Mouse (Mus musculus): ENCODE data around the gene Usp42. TPM values are rescaled to one million over a fixed set of nuclear protein-coding genes. Genes with fewer than 3 reads are reported as not detected.

Gene Usp42
- total RNA-seq, 2 experiments from 2014 or later = 5.3 to 6.1 TPM

- no peak for DNase-seq
- no peak overlapping the region for H3K4me3 ChIP-seq
- H3K27ac ChIP-seq = no peak overlapping the region
- intact Hi-C loops (cut with DNase I) = no loop called here
- no peak for TF ChIP-seq CTCF (IDR thresholded peaks at IDR 0.05)
Measured at GRCm38 (mm10) chr5:143683696-143684095, 48.4 kb downstream of the Usp42 start.

GRCm38 (mm10) chr5:143679654-143680053 lies 52.4 kb downstream of the Usp42 start:
- TF ChIP-seq CTCF (IDR thresholded peaks at IDR 0.05) = no peak
- H3K4me3 ChIP-seq = no peak overlapping the region
- intact Hi-C loops (cut with DNase I) = no loop called here
- DNase-seq = no peak
- peak overlapping the region; percentile 25; the same call in 1 of the 2 replicates for H3K27ac ChIP-seq

GRCm38 (mm10) chr5:143678634-143679271 lies 53.3 kb downstream of the Usp42 start:
- Histone ChIP-seq H3K27ac (peak overlapping the region; percentile 72), H3K4me3 (no peak overlapping the region)
- intact Hi-C loops (cut with DNase I) = no loop called here
- DNase-seq = no peak
- TF ChIP-seq CTCF (IDR thresholded peaks at IDR 0.05) = peak; percentile 12; the same call in 1 of the 2 replicates

- Histone ChIP-seq H3K4me3 (no peak overlapping the region), H3K27ac (no peak overlapping the region)
- no peak for TF ChIP-seq CTCF (IDR thresholded peaks at IDR 0.05)
- DNase-seq = no peak
- intact Hi-C loops (cut with DNase I) = no loop called here
Measured at GRCm38 (mm10) chr5:143677363-143677762, 54.7 kb downstream of the Usp42 start.

GRCm38 (mm10) chr5:143676218-143676985 lies 55.7 kb downstream of the Usp42 start:
- no peak for TF ChIP-seq CTCF (IDR thresholded peaks at IDR 0.05)
- intact Hi-C loops (cut with DNase I) = no loop called here
- no peak for DNase-seq
- no peak overlapping the region for H3K4me3 ChIP-seq
- H3K27ac ChIP-seq = peak overlapping the region; percentile 53

GRCm38 (mm10) chr5:143674576-143674975 lies 57.5 kb downstream of the Usp42 start:
- no peak for TF ChIP-seq CTCF (IDR thresholded peaks at IDR 0.05)
- DNase-seq = no peak
- Histone ChIP-seq H3K27ac (no peak overlapping the region), H3K4me3 (no peak overlapping the region)
- intact Hi-C loops (cut with DNase I) = no loop called here

- intact Hi-C loops (cut with DNase I) = no loop called here
- no peak for TF ChIP-seq CTCF (IDR thresholded peaks at IDR 0.05)
- DNase-seq = no peak
- Histone ChIP-seq H3K27ac (peak overlapping the region; percentile 53), H3K4me3 (no peak overlapping the region)
Measured at GRCm38 (mm10) chr5:143670740-143671415, 61.2 kb downstream of the Usp42 start.

GRCm38 (mm10) chr5:143669839-143670238 lies 62.2 kb downstream of the Usp42 start:
- Histone ChIP-seq H3K27ac (peak overlapping the region; percentile 68), H3K4me3 (no peak overlapping the region)
- DNase-seq = no peak
- TF ChIP-seq CTCF (IDR thresholded peaks at IDR 0.05) = no peak
- intact Hi-C loops (cut with DNase I) = no loop called here

GRCm38 (mm10) chr5:143669393-143669792 lies 62.7 kb downstream of the Usp42 start:
- TF ChIP-seq CTCF (IDR thresholded peaks at IDR 0.05) = peak; percentile 47
- H3K4me3 ChIP-seq = no peak overlapping the region
- intact Hi-C loops (cut with DNase I) = no loop called here
- DNase-seq = no peak
- H3K27ac ChIP-seq = peak overlapping the region; percentile 68

- TF ChIP-seq CTCF (IDR thresholded peaks at IDR 0.05) = no peak
- no peak overlapping the region for H3K4me3 ChIP-seq
- peak; percentile 54 for DNase-seq
- intact Hi-C loops (cut with DNase I) = no loop called here
- peak overlapping the region; percentile 68 for H3K27ac ChIP-seq
Measured at GRCm38 (mm10) chr5:143668884-143669283, 63.2 kb downstream of the Usp42 start.

- intact Hi-C loops (cut with DNase I) = no loop called here
- Histone ChIP-seq H3K4me3 (no peak overlapping the region), H3K27ac (no peak overlapping the region; the same call in 1 of the 2 replicates)
- TF ChIP-seq CTCF (IDR thresholded peaks at IDR 0.05) = no peak
- DNase-seq = no peak
Measured at GRCm38 (mm10) chr5:143666015-143666414, 66.1 kb downstream of the Usp42 start.

- intact Hi-C loops (cut with DNase I) = no loop called here
- H3K27ac ChIP-seq = peak overlapping the region; percentile 53; the same call in 1 of the 2 replicates
- no peak for DNase-seq
- TF ChIP-seq CTCF (IDR thresholded peaks at IDR 0.05) = no peak
- no peak overlapping the region for H3K4me3 ChIP-seq
Measured at GRCm38 (mm10) chr5:143665561-143665960, 66.5 kb downstream of the Usp42 start.

All from gastrocnemius, adult 2 months (tissue).